Mouse (Mus musculus): ENCODE data around the gene Gk. TPM values are rescaled to one million over a fixed set of nuclear protein-coding genes. Genes with fewer than 3 reads are reported as not detected.

Gene Gk
- total RNA-seq (2012; rRNA removed) (19.8 and 24.3 TPM in 2 replicates), total RNA-seq (2014; rRNA removed) (29.6 and 34.9 TPM in 2 replicates), polyA plus RNA-seq (2012; ENCODE audit: insufficient read length, low read depth) (12.9 and 18.2 TPM in 2 replicates)

- TF ChIP-seq NELFE (IDR thresholded peaks at IDR 0.05; ENCODE audit: low read depth, low read length), result no peak
- no peak for TF ChIP-seq IRF4 (IDR thresholded peaks at IDR 0.05; ENCODE audit: low read depth, low read length)
- no peak for TF ChIP-seq PAX5 (IDR thresholded peaks at IDR 0.05; ENCODE audit: low read length)
- peak; percentile 75; the same call in 1 of the 2 replicates for TF ChIP-seq MAX (IDR thresholded peaks at IDR 0.05; ENCODE audit: low read length)
- TF ChIP-seq CHD2 (IDR thresholded peaks at IDR 0.05; ENCODE audit: low read length), result no peak
- TF ChIP-seq ETS1 (conservative IDR thresholded peaks at IDR 0.05; ENCODE audit: low read depth, low read length), result no peak
- no peak for TF ChIP-seq MEF2A (IDR thresholded peaks at IDR 0.05; ENCODE audit: borderline replicate concordance, low read depth, low read length)
- peak; percentile 91 for TF ChIP-seq USF1 (IDR thresholded peaks at IDR 0.05; ENCODE audit: low read depth, low read length)
- TF ChIP-seq BHLHE40 (IDR thresholded peaks at IDR 0.05; ENCODE audit: low read depth, low read length), result no peak
- TF ChIP-seq POLR2A (IDR thresholded peaks at IDR 0.05; ENCODE audit: low read depth, low read length), result peak; percentile 82
- no peak for TF ChIP-seq RCOR1 (conservative IDR thresholded peaks at IDR 0.05; ENCODE audit: low read depth, low read length)
- TF ChIP-seq RAD21 (IDR thresholded peaks at IDR 0.05; ENCODE audit: low read depth, low read length), result no peak
- TF ChIP-seq JUN (IDR thresholded peaks at IDR 0.05; ENCODE audit: insufficient read depth, low read depth, low read length), result no peak
- no peak for TF ChIP-seq UBTF (IDR thresholded peaks at IDR 0.05; ENCODE audit: low read depth, low read length)
- TF ChIP-seq ELF1 (IDR thresholded peaks at IDR 0.05; ENCODE audit: low read depth, low read length), result 0 out of 2 replicates have a peak, but pooled peaks have one; percentile 16
- no peak for TF ChIP-seq SMC3 (IDR thresholded peaks at IDR 0.05; ENCODE audit: low read depth, low read length)
- TF ChIP-seq E2F4 (IDR thresholded peaks at IDR 0.05; ENCODE audit: insufficient replicate concordance, low read depth, low read length), result no peak
- no peak for TF ChIP-seq MXI1 (IDR thresholded peaks at IDR 0.05; ENCODE audit: low read depth, low read length)
- no peak for TF ChIP-seq CTCF (conservative IDR thresholded peaks at IDR 0.05 in 1 of 2, IDR thresholded peaks at IDR 0.05 in 1 of 2; ENCODE audit: low read depth in 2 of 2, low read length in 2 of 2)
- no peak for TF ChIP-seq JUND (conservative IDR thresholded peaks at IDR 0.05; ENCODE audit: low read depth, low read length)
- no peak for TF ChIP-seq EP300 (IDR thresholded peaks at IDR 0.05; ENCODE audit: low read length)
- no peak for TF ChIP-seq MYC (IDR thresholded peaks at IDR 0.05; ENCODE audit: low read depth, low read length)
- TF ChIP-seq MAZ (IDR thresholded peaks at IDR 0.05; ENCODE audit: low read depth, low read length), result no peak
- TF ChIP-seq HCFC1 (IDR thresholded peaks at IDR 0.05; ENCODE audit: low read depth, low read length), result no peak
- TF ChIP-seq SIN3A (IDR thresholded peaks at IDR 0.05; ENCODE audit: low read length), result no peak
- TF ChIP-seq KAT2A (IDR thresholded peaks at IDR 0.05; ENCODE audit: insufficient replicate concordance, low read length), result no peak
- no peak for TF ChIP-seq ZC3H11A (IDR thresholded peaks at IDR 0.05; ENCODE audit: low read depth, low read length)
- TF ChIP-seq NRF1 (IDR thresholded peaks at IDR 0.05; ENCODE audit: low read depth, low read length), result no peak
- no peak for TF ChIP-seq GABPA (IDR thresholded peaks at IDR 0.05; ENCODE audit: insufficient replicate concordance, low read depth, low read length)
- TF ChIP-seq TBP (conservative IDR thresholded peaks at IDR 0.05; ENCODE audit: low read depth, low read length), result no peak
- no peak for TF ChIP-seq POLR2AphosphoS2 (IDR thresholded peaks at IDR 0.05; ENCODE audit: low read depth, low read length)
- TF ChIP-seq ZNF384 (IDR thresholded peaks at IDR 0.05; ENCODE audit: low read depth, low read length), result no peak
- TF ChIP-seq TCF12 (IDR thresholded peaks at IDR 0.05; ENCODE audit: low read depth, low read length), result peak; percentile 17; the same call in 1 of the 2 replicates
- TF ChIP-seq CHD1 (IDR thresholded peaks at IDR 0.05; ENCODE audit: low read depth, low read length), result no peak
- TF ChIP-seq ZKSCAN1 (IDR thresholded peaks at IDR 0.05; ENCODE audit: borderline replicate concordance, low read depth, low read length), result no peak
- no peak for TF ChIP-seq ZMIZ1 (IDR thresholded peaks at IDR 0.05; ENCODE audit: low read depth, low read length)
- TF ChIP-seq MAFK (IDR thresholded peaks at IDR 0.05; ENCODE audit: insufficient replicate concordance, low read length), result no peak
- TF ChIP-seq USF2 (conservative IDR thresholded peaks at IDR 0.05; ENCODE audit: low read depth, low read length), result peak; percentile 78
- H3K4me1 ChIP-seq (ENCODE audit: control insufficient read depth in 1 of 2, insufficient read depth in 2 of 2), result peaks cover 0 to 21% of the 10 kb centered on the region in 2 experiments; a peak in 1 of 4 replicates
- H3K4me2 ChIP-seq (ENCODE audit: insufficient read depth, low read depth, poor library complexity, severe bottlenecking), result peak within 1 kb of the TSS; percentile 81; the same call in 1 of the 2 replicates
Observed at GRCm38 (mm10) chrX:85776544-85777087, at the start of gene Gk. Gene Gk (minus strand): TSS chrX:85776819.

More at GRCm38 (mm10) chrX:85776544-85777087, at the start of gene Gk:
- peaks cover 15% of the 10 kb centered on the region; the same call in 1 of the 2 replicates for H3K79me2 ChIP-seq (replicated peaks; ENCODE audit: control insufficient read depth, extremely low read depth, insufficient read depth, poor library complexity, severe bottlenecking)
- no peaks in the 10 kb centered on the region for H3K36me3 ChIP-seq (replicated peaks in 1 of 2; ENCODE audit: control insufficient read depth in 1 of 2, insufficient read depth in 1 of 2, low read length in 1 of 2)
- DNase-seq (ENCODE audit: extremely low read depth), result peak; percentile 93
- in situ Hi-C loops (cut with MboI; ENCODE audit: low pct_ligation_motif_present, low pct_unique_long_range_greater_than_20kb, low sequenced_read_pairs), result loop anchor here (10.0 kb wide), 1 partner anchor 98 kb away; the partner anchor contains the start of gene 5430427O19Rik
- dilution Hi-C loops (cut with MboI; ENCODE audit: extremely low pct_ligation_motif_present, extremely low pct_unique_long_range_greater_than_20kb, low sequenced_read_pairs), result no loop called here
- no peaks in the 10 kb centered on the region for H3K9me3 ChIP-seq (replicated peaks; ENCODE audit: low read length)
- H3K4me3 ChIP-seq (replicated peaks in 1 of 3; ENCODE audit: low read depth in 2 of 3, low read length in 2 of 3, poor library complexity in 1 of 3), result peak within 1 kb of the TSS; percentile 67 to 86 (median 71)
- H3K27me3 ChIP-seq (replicated peaks), result no peaks in the 10 kb centered on the region
- H3K9ac ChIP-seq (ENCODE audit: insufficient read depth, low read depth), result peak within 1 kb of the TSS; percentile 70
- H3K27ac ChIP-seq (ENCODE audit: insufficient read depth, low read depth), result peak within 1 kb of the TSS; percentile 89
